Mouse (Mus musculus) lung, embryonic 14.5 days (tissue): ENCODE data around the gene Esyt2. TPM values are rescaled to one million over a fixed set of nuclear protein-coding genes. Genes with fewer than 3 reads are reported as not detected.
A peak's percentile ranks its signal among the peaks of the same experiment; 100 is the strongest.

ENCODE experiments used
- ATAC-seq: fragments of 200-750 bp; cut with Nextera tagmentation; 2 replicates; pipeline ENCODE4 v1.8.0; 2017; ENCODE audit warnings: mild to moderate bottlenecking, moderate TSS enrichment, moderate library complexity; ENCODE audit not compliant: insufficient read depth
- DNase-seq: peaks from one replicate; pipeline ENCODE4 v3.0.0-alpha.2; 2015
- H3K27ac ChIP-seq: fragments of 300-500 bp; sonication (generic); 2 replicates; pipeline ENCODE4 v1.5.1; 2014; ENCODE audit warnings: low read depth, mild to moderate bottlenecking, moderate library complexity
- H3K27me3 ChIP-seq: fragments of 300-500 bp; sonication (generic); 2 replicates; pipeline ENCODE4 v1.6.1; 2014; ENCODE audit warnings: low read length, control low read depth; ENCODE audit not compliant: insufficient read depth
- H3K36me3 ChIP-seq: fragments of 300-500 bp; sonication (generic); 2 replicates; pipeline ENCODE4 v1.6.1; 2014; ENCODE audit warnings: control low read depth; ENCODE audit not compliant: insufficient read depth
- H3K4me1 ChIP-seq: fragments of 300-500 bp; sonication (generic); 2 replicates; pipeline ENCODE4 v1.6.1; 2014; ENCODE audit warnings: antibody characterized with exemption, control low read depth; ENCODE audit not compliant: insufficient read depth
- H3K4me2 ChIP-seq: fragments of 300-500 bp; sonication (generic); 2 replicates; pipeline ENCODE4 v1.6.1; 2014; ENCODE audit warnings: mild to moderate bottlenecking
- H3K4me3 ChIP-seq: fragments of 300-500 bp; sonication (generic); 2 replicates; pipeline ENCODE4 v1.5.1; 2014; ENCODE audit warnings: low read depth, low read length
- H3K9ac ChIP-seq: fragments of 300-500 bp; sonication (generic); 2 replicates; pipeline ENCODE4 v1.6.1; 2014
- H3K9me3 ChIP-seq: fragments of 300-500 bp; sonication (generic); 2 replicates; pipeline ENCODE4 v1.6.1; 2016; ENCODE audit warnings: low read depth, low read length, control low read depth
- CTCF ChIP-seq: IDR thresholded peaks from 2 replicates; pipeline ENCODE4 v1.5.1; 2016; ENCODE audit warnings: antibody characterized with exemption, low read depth
- WGBS: fragments of 180-500 bp; shearing (Covaris S2); extraction: QIAGEN DNeasy Blood & Tissue Kit; methylation state at CpG from one replicate; pipeline ENCODE4 v1.1.7; 2014; 5-methylcytosine and 5-hydroxymethylcytosine counted together
- polyA plus RNA-seq: library from polyadenylated mRNA; unstranded; fragments of >200 nt; fragmentation: Nextera tagmentation; extraction: Ambion mirVana; gene quantifications from 2 replicates; pipeline ENCODE4 v1.2.1, GENCODE M21; 2014

The Esyt2 gene
- polyA plus RNA-seq, 1 experiment from 2014 or later = 31.0 TPM

GRCm38 (mm10) chr12:116325545-116325944 is 44.5 kb downstream of the Esyt2 start:
- 49% methylated on average over 4 of the region's 4 CpGs for WGBS
- Histone ChIP-seq H3K4me3 (no peak overlapping the region), H3K9ac (no peak overlapping the region; the same call in 1 of the 2 replicates), H3K27ac (peak overlapping the region; percentile 67), H3K9me3 (no peaks in the 10 kb centered on the region), H3K4me1 (no peaks in the 10 kb centered on the region), H3K4me2 (no peak overlapping the region), H3K27me3 (no peaks in the 10 kb centered on the region), H3K36me3 (peaks cover 15% of the 10 kb centered on the region)
- TF ChIP-seq CTCF = no peak
- DNase-seq (peak; percentile 60), ATAC-seq (peak; percentile 54; the same call in 1 of the 2 replicates)

DNA sequence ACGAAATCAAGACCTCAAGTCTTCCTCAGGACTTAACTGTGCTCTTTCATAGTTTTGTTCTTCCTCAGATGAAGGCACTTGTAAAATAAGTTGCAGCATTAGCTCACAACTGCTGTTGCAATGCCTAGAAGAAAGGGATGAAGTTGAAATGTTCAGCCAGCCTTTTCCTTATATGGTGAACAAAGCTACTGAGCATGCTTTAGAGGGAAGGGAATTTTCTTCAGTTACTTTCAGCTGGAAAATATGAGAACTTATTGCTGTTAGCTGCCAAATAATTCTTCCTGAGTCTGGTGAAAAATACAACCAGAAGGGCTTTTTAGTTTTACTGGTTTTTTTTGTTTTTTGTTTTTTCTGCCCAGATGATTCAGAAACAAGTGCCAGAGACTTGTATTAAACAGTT is 45.2 kb downstream of the Esyt2 start:
- no peak overlapping the region for H3K4me3 ChIP-seq
- DNase-seq (peak; percentile 65), ATAC-seq (peak; percentile 58; the same call in 1 of the 2 replicates)
- no peaks in the 10 kb centered on the region for H3K9me3 ChIP-seq
- H3K27me3 ChIP-seq = no peaks in the 10 kb centered on the region
- 55% methylated on average over 1 of the region's 1 CpGs for WGBS
- peak overlapping the region; percentile 77; the same call in 1 of the 2 replicates for H3K27ac ChIP-seq
- no peak overlapping the region for H3K9ac ChIP-seq
- H3K36me3 ChIP-seq = peaks cover 15% of the 10 kb centered on the region
- no peaks in the 10 kb centered on the region for H3K4me1 ChIP-seq
- no peak overlapping the region for H3K4me2 ChIP-seq
- no peak for TF ChIP-seq CTCF

DNA sequence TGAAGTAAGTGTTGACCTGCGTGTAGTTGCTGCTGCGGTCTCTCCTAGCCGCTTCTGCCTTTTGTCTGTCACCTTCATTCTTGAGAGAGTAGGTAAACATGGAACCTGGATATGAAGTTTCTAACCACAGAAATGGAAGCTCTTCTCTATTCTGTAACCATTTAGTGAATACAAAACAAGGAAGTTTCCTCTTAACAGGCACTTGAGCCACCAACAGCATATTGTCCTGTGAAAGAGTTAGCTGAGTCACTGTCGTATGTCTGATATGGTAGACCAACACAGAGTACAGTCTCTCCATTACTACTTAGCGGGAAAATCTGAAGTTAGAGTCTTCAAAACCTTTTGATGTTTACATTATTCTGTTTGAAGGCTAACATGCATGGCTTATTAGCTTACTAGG is 53.3 kb downstream of the Esyt2 start:
- no peaks in the 10 kb centered on the region for H3K9me3 ChIP-seq
- DNase-seq (no peak), ATAC-seq (no peak)
- H3K9ac ChIP-seq = no peak overlapping the region
- TF ChIP-seq CTCF = no peak
- H3K27ac ChIP-seq = no peak overlapping the region
- no peaks in the 10 kb centered on the region for H3K4me1 ChIP-seq
- no peaks in the 10 kb centered on the region for H3K27me3 ChIP-seq
- H3K4me3 ChIP-seq = no peak overlapping the region
- 0 out of 2 replicates have a peak, but pooled peaks cover 11% of the 10 kb centered on the region for H3K36me3 ChIP-seq
- WGBS = 83% methylated on average over 5 of the region's 5 CpGs
- no peak overlapping the region for H3K4me2 ChIP-seq

GRCm38 (mm10) chr12:116340160-116340559 is 59.2 kb downstream of the Esyt2 start:
- WGBS = 82% methylated on average over 1 of the region's 1 CpGs
- no peak for TF ChIP-seq CTCF

DNA sequence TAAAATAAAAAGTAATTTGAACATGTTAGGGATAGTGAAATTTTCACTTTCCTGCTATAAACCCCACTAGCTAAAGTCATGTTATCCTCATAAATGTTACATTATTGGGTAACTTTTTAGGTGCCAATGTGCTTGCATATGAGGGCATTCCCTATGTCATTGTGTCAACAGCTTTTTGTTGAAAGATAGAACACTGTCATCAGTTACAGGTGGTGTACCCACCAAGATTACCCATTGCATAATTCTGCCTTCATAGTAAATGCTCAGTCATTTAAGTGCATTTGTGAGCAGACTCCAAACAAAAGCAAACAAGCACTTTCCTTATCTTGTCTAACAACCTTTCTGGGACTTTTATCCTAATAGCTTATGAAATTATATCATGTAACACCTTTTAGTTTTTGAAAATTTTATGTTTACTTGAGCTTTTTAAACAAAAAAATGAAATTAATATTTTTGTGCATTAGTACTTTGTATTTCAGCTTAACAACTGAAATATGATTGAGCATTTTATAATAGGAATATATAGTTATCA is 67.8 kb downstream of the Esyt2 start:
- Histone ChIP-seq H3K4me2 (no peak overlapping the region), H3K36me3 (peaks cover 36% of the 10 kb centered on the region), H3K9ac (no peak overlapping the region), H3K4me3 (no peak overlapping the region), H3K27ac (no peak overlapping the region), H3K4me1 (no peaks in the 10 kb centered on the region), H3K27me3 (no peaks in the 10 kb centered on the region), H3K9me3 (no peaks in the 10 kb centered on the region)
- no peak for TF ChIP-seq CTCF
- no peak for DNase-seq
- no peak for ATAC-seq

More at GRCm38 (mm10) chr12:116340160-116340559, 59.2 kb downstream of the Esyt2 start:
- ATAC-seq (no peak), DNase-seq (no peak)
- H3K27me3 ChIP-seq = no peaks in the 10 kb centered on the region
- H3K27ac ChIP-seq = no peak overlapping the region
- no peaks in the 10 kb centered on the region for H3K9me3 ChIP-seq
- peaks cover 28% of the 10 kb centered on the region; the same call in 1 of the 2 replicates for H3K36me3 ChIP-seq
- H3K4me2 ChIP-seq = no peak overlapping the region
- H3K9ac ChIP-seq = no peak overlapping the region
- H3K4me3 ChIP-seq = no peak overlapping the region
- no peaks in the 10 kb centered on the region for H3K4me1 ChIP-seq

DNA sequence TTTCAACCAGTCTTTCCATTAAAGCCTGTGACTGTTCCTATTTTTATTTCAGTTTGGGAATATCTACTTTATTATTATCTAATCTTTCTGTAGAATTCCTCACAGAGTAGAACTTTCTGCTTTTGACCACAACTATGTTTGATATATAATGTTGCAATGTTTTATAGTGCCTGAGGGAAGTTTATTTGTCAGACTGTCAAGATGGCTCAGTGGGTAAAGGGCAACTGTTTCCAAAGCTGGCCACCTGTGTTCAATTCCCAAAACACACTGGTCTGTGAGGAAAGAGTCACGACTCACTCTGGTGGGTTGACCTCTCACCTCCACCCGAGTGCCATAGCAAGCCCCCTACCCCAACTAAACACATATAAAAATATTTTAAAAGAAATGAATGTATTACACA is 68.4 kb downstream of the Esyt2 start:
- H3K27me3 ChIP-seq = no peaks in the 10 kb centered on the region
- no peaks in the 10 kb centered on the region for H3K9me3 ChIP-seq
- no peaks in the 10 kb centered on the region for H3K4me1 ChIP-seq
- DNase-seq = no peak
- ATAC-seq = no peak
- WGBS = 60% methylated on average over 2 of the region's 2 CpGs
- no peak overlapping the region for H3K4me3 ChIP-seq
- no peak overlapping the region for H3K27ac ChIP-seq
- no peak overlapping the region for H3K9ac ChIP-seq
- peaks cover 34% of the 10 kb centered on the region; the same call in 1 of the 2 replicates for H3K36me3 ChIP-seq
- H3K4me2 ChIP-seq = no peak overlapping the region
- TF ChIP-seq CTCF = no peak

DNA sequence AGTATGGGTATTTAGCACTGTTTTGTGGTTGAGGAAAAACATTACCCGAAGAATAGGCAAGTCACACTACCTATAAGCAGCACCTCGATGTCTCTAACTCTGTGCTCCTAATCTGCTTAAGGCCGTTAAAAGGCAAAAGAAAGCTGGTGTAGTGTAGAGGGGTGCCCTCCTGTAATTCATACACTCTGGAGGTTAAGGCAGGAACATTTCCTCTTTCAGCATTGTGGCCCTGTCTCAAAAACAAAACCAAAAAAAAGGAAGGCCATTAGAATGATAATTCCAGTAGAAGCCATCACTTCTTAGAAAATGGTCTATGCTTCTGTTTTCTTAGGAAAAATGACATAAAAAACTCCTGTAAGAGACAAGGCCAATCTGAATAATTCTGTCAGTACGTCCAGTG is 70.0 kb downstream of the Esyt2 start:
- Histone ChIP-seq H3K9me3 (no peaks in the 10 kb centered on the region), H3K4me3 (no peak overlapping the region), H3K27ac (no peak overlapping the region), H3K27me3 (no peaks in the 10 kb centered on the region), H3K36me3 (peaks cover 34% of the 10 kb centered on the region; the same call in 1 of the 2 replicates), H3K4me2 (no peak overlapping the region), H3K9ac (no peak overlapping the region), H3K4me1 (no peaks in the 10 kb centered on the region)
- DNase-seq (no peak), ATAC-seq (no peak)
- no peak for TF ChIP-seq CTCF
- WGBS = 88% methylated on average over 4 of the region's 4 CpGs
